Mouse (Mus musculus) large intestine, adult 2 months (tissue): Measurements from ENCODE around the gene Thumpd1. TPM values are rescaled to one million over a fixed set of nuclear protein-coding genes. Genes with fewer than 3 reads are reported as not detected.
"Not testable (repeated sequence)": the region's sequence is repeated elsewhere in the genome, so short reads cannot be mapped to it uniquely, and the experiment has no call there.

Experiments used
- DNase-seq: peaks from one replicate; pipeline ENCODE4 v3.0.0-alpha.2; 2012; ENCODE audit warnings: low read depth, low spot score
- WGBS: fragments of 180-500 bp; shearing (Covaris S2); methylation state at CpG from one replicate; pipeline ENCODE4 v1.1.7; 2018; 5-methylcytosine and 5-hydroxymethylcytosine counted together
- polyA plus RNA-seq: library from polyadenylated mRNA; depleted of rRNA; stranded (reverse); fragments of >200 nt; gene quantifications from 2 replicates; pipeline ENCODE4 v1.2.3, GENCODE M21; 2012; rRNA removed

Gene Thumpd1
- 8.6 and 9.9 TPM in 2 replicates for polyA plus RNA-seq

DNA sequence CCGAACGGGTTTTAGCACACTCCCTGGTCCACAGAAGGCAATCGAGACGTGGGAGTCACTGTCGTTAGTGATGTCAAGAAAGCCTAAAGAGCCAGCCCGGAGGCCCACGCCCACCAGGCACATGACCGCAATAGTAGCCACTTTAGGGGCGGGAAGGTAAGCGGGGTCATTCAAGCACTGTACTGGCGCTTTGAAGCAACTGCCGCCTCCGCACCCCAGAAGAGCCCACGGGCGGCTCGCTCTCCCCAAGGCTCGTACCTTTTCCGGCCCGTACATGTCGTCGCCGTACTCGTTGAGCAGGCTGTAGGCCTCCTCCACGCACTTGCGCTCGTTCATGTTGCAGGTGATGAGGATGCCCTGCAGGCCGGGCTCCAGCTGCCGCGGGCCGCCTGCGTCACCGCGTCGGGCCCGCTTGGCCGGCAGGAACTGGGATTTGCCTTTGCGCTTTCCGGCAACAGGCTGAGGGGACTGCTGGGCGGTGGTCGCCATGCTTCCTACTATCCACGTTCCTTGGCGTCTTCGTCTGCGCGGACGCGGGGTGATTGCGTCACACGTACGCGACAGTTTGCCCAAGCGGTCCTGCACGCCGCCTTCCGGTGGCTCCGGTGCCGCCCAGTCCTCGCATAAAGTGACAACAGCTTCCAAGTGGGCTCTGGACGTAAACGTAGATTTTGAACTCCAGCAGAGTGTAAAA is at the start of gene Thumpd1:
Gene Thumpd1 (minus strand): TSS at position 546 of the 694 bp plus-strand sequence.
- WGBS = under 1% methylated on average over 60 of the region's 60 CpGs
- DNase-seq = peak; percentile 68

- DNase-seq = no peak
- WGBS = 36% methylated on average over 8 of the region's 8 CpGs
These were observed 49.3 kb upstream of the Thumpd1 start for GRCm38 (mm10) chr7:119769895-119770294.

DNA sequence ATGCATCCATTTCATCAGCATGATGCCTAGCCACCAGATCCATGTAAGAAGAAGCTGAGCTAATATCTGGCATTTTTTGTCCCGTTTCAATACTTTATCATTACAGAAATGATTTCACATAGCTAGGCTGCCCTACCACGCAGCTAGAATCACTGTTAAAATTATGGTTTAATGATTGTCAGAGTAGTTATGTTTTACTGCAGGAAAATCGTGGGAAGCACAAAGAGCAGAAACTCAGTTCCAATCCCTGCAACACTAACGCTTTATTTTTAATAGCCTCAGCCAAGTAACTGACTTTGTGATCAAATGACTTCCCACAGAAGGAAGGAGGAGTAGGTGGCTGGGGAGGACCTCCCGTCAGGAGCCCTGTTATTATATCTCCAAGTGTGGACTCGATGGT is 46.4 kb upstream of the Thumpd1 start:
- no peak for DNase-seq
- WGBS = 38% methylated on average over 6 of the region's 6 CpGs

- 27% methylated on average over 3 of the region's 3 CpGs for WGBS
These were observed 43.8 kb upstream of the Thumpd1 start for GRCm38 (mm10) chr7:119764377-119764776.

DNA sequence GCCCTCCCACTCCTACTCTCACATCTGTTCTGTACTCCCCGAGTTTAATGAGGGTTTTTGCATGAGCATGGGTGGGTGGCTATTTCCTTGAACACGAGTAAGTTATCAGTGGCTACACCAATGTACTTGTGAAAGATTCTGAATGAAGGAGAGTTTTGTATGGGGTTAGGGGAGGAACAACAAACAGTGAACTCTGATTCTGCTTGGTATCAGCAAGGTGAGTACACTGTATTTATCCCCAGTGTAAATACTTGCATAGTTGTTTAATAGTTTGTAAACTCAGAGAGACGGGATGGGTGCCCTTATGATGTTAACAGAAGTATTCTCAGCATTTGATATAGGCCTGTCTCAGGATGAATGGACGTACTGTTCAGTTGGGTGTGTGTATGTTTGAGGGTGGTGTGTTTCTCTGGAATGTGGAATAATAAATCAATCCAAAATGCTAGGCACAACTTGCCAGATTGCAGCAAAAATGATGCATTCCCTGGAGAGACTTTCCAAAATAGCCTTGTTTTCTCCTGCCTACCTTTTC is 41.6 kb upstream of the Thumpd1 start:
- WGBS = 16% methylated on average over 4 of the region's 4 CpGs
- DNase-seq = no peak

More at GRCm38 (mm10) chr7:119764377-119764776, 43.8 kb upstream of the Thumpd1 start:
- DNase-seq = no peak

GRCm38 (mm10) chr7:119760527-119760951 is 39.9 kb upstream of the Thumpd1 start, which contains the start of gene Acsm3:
Gene Acsm3, plus strand, starts transcription at chr7:119760923.
- WGBS = 10% methylated on average over 11 of the region's 11 CpGs
- DNase-seq = no peak

DNA sequence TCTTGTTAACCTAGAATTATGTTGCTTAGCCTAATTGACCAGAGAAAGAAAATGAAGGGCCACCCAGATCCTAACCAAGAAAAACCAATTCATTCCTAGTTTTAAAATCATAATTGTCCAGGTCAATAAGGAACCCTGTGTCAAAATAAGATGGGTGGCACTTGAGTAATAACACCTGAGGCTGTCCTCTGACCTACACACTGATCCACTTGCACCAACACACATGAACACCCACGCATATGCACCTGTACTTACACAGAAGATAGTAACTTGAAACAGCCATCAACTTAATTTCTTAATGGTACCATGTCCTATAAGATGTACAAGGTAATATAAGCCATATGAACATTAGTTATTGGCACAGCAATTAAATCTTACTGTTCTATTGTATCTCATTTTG is 33.1 kb upstream of the Thumpd1 start:
- DNase-seq = no peak
- WGBS = 84% methylated on average over 1 of the region's 1 CpGs

DNA sequence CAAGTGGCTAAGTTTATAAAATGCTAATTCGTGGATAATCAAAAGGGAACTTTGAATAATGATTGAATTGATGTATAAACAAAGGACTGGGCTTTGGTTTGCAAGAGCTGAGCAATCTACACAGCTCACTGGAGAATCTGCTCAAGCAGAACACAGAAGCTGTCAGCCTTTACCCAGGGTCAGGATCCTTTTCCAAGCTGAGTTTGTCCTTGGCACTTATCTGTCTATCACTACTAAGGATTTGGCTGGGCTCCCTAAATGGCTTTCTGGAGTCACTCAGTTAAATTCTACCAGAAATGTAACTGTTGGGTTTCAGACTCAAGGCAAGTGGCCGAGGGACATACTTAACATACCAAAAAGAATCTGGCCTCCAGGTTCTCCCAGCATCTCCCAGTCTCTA is 29.3 kb upstream of the Thumpd1 start:
- DNase-seq = no peak
- 57% methylated on average over 2 of the region's 2 CpGs for WGBS

DNA sequence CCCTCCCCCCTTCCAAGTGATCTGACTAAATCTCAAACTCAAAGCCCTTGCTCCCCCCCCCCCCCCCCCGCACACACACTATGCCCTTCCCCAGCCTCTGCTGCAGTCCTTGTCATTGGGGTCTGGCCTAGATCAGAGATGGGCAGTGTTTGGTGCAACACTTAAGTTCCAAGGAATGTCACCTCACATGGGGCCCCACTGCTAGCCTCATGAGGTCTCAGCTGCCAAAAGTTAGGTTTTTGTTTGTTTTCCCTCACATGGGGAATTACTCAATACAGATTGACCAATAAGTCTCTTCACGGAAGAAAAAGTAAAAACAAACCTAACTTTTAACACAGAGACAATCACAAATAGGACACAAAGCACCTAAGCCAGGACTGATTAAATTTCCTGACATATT is 28.2 kb upstream of the Thumpd1 start:
- DNase-seq = no peak
- 71% methylated on average over 2 of the region's 2 CpGs for WGBS

DNA sequence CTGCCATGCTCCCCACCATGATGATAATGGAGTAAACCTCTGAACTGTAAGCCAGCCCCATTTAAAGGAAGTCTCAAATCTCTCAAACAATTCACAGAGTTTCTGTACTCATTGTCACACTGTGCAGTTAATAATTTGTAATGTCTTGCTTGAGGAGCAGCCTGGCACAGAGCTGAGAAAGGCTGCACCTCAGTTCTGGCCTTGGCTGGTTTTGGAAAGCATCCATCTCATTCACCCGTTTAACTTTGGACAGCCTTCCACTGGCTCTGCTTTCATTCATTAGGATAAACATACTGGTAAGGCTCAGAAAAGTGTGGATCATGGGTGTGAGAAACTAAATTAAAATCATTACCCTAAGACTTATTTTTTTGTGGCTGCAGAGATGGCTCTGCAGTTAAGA is 25.3 kb upstream of the Thumpd1 start:
- WGBS = 20% methylated on average over 1 of the region's 1 CpGs
- DNase-seq = no peak

DNA sequence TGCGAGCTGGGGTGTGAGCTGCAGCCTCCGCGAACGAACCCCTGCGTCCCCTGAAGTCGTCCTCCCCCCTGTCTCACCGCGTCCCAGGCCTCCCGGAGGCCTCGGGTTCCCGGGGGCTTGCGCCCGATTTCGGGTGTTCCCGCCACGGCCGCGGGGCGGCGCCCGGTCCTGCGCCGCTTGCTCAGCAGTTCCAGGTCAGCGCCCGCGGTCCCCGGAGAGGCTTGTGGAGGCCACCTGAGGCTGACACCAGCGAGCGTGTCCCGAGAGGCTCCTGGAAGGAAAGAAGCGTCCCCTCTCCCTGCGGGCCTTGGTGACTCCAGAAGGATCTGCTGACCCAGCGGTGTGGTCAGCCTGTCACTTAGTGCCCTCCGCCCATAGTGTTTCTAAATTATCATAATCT is 23.7 kb upstream of the Thumpd1 start:
- DNase-seq = no peak
- 8% methylated on average over 34 of the region's 34 CpGs for WGBS

DNA sequence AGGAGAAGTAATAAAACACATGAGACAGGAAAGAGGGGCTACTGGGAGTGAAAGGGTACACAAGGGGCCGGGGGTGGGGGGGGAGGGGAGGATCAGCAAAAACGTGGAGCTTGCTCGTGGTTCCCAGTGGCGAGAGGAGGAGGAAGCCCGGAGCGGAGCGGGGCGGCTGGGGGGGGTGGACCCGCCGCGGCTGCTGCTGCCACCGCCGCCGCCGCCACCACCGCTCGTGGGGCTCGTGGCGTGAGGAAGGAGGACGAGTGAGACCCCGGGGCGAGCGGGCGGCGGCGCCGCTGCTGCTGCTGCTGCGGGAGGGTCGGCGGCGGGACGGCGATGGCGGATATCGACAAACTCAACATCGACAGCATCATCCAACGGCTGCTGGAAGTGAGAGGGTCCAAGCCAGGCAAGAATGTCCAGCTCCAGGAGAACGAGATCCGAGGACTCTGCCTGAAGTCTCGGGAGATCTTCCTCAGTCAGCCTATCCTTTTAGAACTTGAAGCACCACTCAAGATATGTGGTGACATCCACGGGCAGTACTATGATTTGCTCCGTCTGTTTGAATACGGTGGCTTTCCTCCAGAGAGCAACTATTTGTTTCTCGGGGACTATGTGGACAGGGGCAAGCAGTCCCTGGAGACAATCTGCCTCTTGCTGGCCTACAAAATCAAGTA is 19.3 kb upstream of the Thumpd1 start:
- DNase-seq = not testable (repeated sequence)
- 5% methylated on average over 40 of the region's 44 CpGs for WGBS

- WGBS = 94% methylated on average over 2 of the region's 2 CpGs
- no peak for DNase-seq
These were observed 18.3 kb upstream of the Thumpd1 start for GRCm38 (mm10) chr7:119738877-119739276.

DNA sequence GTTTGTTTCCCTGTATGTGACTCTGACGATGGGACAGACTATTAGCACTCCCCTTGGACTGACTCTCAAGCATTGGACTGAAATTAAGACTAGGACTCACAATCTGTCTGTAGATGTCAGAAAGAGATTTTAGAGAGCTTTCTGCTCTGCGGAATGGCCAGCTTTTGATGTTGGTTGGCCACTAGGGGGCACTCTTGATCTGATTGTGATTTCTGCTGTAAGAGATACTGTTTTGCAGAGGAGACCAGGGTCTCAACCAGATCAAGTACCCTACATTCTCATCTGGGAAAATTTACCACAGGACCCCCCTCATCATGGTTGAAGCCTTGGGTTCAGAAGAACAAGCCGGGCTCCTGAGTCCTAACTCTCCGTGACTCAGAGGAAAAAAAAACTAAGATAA is 10.7 kb upstream of the Thumpd1 start:
- 86% methylated on average over 4 of the region's 4 CpGs for WGBS
- not testable (repeated sequence) for DNase-seq

DNA sequence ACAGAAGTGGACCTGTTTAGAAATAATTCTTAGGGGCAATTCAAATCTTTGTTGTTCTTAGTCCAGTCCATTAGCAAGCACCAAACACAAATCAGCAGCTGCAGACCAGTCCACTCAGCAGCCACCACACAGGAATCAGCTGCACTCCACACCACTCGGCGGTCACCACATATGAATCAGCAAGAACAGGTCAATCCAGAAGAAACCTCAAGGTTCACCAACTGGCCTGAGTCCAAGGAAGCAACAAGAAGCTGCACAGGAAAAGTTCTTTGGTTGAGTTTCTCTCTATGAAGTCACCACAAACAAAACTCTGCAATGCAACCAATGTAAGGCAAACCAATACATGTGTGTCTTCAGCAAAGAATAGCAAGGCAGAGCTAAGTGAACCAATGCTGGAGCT is 7.0 kb upstream of the Thumpd1 start:
- no peak for DNase-seq
- 79% methylated on average over 2 of the region's 2 CpGs for WGBS

DNA sequence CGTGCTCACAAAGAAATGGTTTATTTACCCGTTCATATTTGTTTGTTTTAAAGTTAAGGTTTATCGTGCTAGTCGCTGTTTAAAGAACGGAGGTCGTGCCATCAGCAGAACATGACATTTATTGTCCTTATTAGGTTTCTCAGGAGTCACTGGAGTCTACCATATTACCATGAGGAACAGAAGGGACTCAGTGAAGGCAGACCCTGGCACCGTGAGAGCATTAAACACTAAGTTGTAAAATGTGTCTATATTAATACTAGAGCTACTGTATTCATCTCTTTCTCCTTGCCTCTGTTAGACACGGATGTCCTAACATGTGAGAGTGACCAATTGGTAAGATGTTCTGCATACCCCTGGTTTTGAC is 331 bp upstream of the Thumpd1 start:
- DNase-seq = no peak
- WGBS = 9% methylated on average over 8 of the region's 8 CpGs

DNA sequence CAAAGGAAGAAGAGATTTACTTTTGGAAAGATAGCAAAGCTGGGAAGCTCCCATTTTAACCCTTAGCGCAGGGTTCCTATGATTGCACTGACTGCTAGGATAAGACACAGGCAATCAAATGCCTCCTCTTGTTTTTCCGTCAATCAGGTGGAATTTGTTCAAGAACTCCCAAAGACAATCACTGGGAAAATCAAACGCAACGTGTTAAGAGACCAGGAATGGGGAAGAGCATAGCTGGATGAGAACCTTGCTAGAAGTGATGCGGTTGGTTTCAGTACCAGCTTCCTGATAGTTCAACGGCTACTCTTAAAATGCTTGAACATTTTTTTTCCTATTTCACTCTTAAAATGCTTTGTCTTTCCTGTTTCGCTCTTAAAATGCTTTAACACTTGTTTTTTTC is 6.5 kb downstream of the Thumpd1 start:
- DNase-seq = no peak

DNA sequence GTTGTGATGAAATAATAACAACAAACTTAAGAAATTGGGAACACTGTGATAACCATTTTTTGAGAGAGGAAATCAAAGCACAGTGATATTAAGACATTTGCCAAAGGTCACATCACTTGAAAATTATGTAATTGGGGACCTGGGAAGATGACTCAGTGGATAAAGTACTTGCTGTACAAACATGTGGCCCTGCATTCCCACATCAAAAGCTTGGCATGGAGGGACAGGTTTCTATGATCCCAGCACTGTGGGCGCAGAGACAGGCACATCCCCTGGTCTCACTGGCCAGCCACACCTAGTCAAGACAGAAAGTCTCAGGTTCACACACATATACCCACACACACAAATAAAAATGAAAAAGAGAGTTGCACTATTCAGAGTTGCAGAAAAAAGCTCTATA is 25.7 kb downstream of the Thumpd1 start:
- 64% methylated on average over 1 of the region's 1 CpGs for WGBS
- no peak for DNase-seq

More for the DNA sequence above, 6.5 kb downstream of the Thumpd1 start:
- WGBS = 93% methylated on average over 7 of the region's 7 CpGs

DNA sequence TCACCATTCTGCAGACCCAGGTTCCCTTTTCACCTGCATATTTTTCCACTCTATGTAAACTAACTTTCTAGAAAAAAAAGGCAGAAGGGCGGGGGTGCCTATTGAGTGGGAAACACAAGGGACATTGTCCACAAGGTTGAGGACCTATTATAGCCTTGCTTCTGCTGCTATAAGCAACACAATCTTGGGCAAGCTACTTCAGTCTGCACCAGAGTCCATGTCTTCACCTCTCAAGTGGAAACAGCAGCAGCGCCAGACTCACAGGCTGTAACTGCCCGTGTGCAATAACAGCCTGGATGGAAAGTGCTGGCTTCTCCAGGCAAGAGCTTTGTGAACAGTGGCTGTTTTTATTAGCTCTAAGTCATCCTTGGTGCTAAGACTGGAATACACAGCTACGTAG is 28.3 kb downstream of the Thumpd1 start:
- DNase-seq = no peak
- WGBS = 50% methylated on average over 4 of the region's 4 CpGs

DNA sequence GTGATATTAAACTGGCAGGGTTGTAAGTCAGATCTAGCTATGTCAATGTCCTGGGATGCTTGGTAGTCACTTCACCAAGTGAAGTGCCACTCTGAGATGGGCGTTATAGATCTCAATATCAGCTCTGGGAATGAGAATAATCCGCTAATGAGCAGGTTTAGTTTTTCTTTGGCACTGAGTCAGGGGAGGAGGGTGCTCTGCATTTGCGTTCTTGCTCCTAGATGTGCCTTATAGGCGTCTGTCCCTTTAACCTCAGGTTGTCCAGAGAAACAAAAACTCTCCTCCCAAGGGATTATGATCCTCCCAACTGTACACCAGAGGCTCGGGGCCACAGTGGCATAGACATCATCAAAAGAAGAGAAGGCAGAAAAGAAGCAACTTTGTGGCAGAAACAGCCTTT is 30.9 kb downstream of the Thumpd1 start, which contains the start of gene Acsm4:
Gene Acsm4 (plus strand): TSS at position 301 of the 400 bp plus-strand sequence.
- DNase-seq = no peak
- WGBS = 75% methylated on average over 5 of the region's 5 CpGs

DNA sequence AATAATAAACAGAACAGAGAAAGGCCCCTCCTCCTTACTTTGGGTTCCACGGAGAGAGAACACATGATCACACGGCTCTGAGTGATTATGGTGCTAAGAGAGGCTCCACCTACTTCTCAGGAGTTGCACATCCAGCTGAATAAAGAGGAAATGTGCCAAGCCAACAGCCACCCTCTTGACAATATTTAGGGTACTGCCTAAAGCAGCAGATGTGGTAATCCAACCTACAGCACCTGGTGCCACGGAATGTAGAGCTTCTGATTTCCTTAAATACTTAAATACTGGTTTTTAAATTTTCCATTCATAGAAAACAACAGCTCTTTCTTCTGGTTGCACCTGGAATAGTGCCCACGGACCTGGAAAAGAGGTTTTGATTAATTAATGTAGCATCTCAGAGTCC is 37.9 kb downstream of the Thumpd1 start:
- WGBS = 40% methylated on average over 4 of the region's 4 CpGs
- no peak for DNase-seq
